Mouse (Mus musculus) heart, postnatal 0 days (tissue): ENCODE measurements around the gene Prep. TPM values are rescaled to one million over a fixed set of nuclear protein-coding genes. Genes with fewer than 3 reads are reported as not detected.

Experiments used
- ATAC-seq: fragments of 200-750 bp; cut with Nextera tagmentation; 2 replicates; pipeline ENCODE4 v1.8.0; 2017; ENCODE audit warnings: low read depth, moderate number of reproducible peaks, moderate library complexity; ENCODE audit not compliant: insufficient read depth
- DNase-seq: peaks from one replicate; pipeline ENCODE4 v3.0.0-alpha.2; 2016; ENCODE audit warnings: low spot score
- H3K27ac ChIP-seq: fragments of 300-500 bp; sonication (generic); 2 replicates; pipeline ENCODE4 v1.5.1; 2014; ENCODE audit warnings: low read depth, mild to moderate bottlenecking
- H3K27me3 ChIP-seq: fragments of 300-500 bp; sonication (generic); 2 replicates; pipeline ENCODE4 v1.6.1; 2014; ENCODE audit warnings: low read length, mixed read lengths; ENCODE audit not compliant: control insufficient read depth, insufficient read depth
- H3K36me3 ChIP-seq: fragments of 300-500 bp; sonication (generic); replicated peaks from 2 replicates; pipeline ENCODE4 v1.6.1; 2014; ENCODE audit warnings: low read length, mixed read lengths; ENCODE audit not compliant: control insufficient read depth, insufficient read depth
- H3K4me1 ChIP-seq: fragments of 300-500 bp; sonication (generic); 2 replicates; pipeline ENCODE4 v1.6.1; 2014; ENCODE audit warnings: antibody characterized with exemption; ENCODE audit not compliant: control insufficient read depth, insufficient read depth
- H3K4me2 ChIP-seq: fragments of 300-500 bp; sonication (generic); 2 replicates; pipeline ENCODE4 v1.6.1; 2014; ENCODE audit warnings: low read depth, mild to moderate bottlenecking, low read length, moderate library complexity
- H3K4me3 ChIP-seq: fragments of 300-500 bp; sonication (generic); 2 replicates; pipeline ENCODE4 v1.5.1; 2014; ENCODE audit warnings: low read depth, low read length
- H3K9ac ChIP-seq: fragments of 300-500 bp; sonication (generic); replicated peaks from 2 replicates; pipeline ENCODE4 v1.6.1; 2014; ENCODE audit warnings: low read depth, low read length, mixed read lengths
- H3K9me3 ChIP-seq: fragments of 300-500 bp; sonication (generic); replicated peaks from 2 replicates; pipeline ENCODE4 v1.6.1; 2016; ENCODE audit warnings: low read length; ENCODE audit not compliant: control insufficient read depth
- CTCF ChIP-seq: IDR thresholded peaks from 2 replicates; pipeline ENCODE4 v1.5.1; 2016; ENCODE audit warnings: antibody characterized with exemption, control low read depth, low read depth
- EP300 ChIP-seq: IDR thresholded peaks from 2 replicates; pipeline ENCODE4 v1.6.1; 2016; ENCODE audit warnings: antibody characterized with exemption, low read depth
- WGBS: fragments of 180-500 bp; shearing (Covaris S2); extraction: QIAGEN DNeasy Blood & Tissue Kit; methylation state at CpG from one replicate; pipeline ENCODE4 v1.1.7; 2014; 5-methylcytosine and 5-hydroxymethylcytosine counted together
- polyA plus RNA-seq: library from polyadenylated mRNA; unstranded; fragments of >200 nt; fragmentation: Nextera tagmentation; extraction: Ambion mirVana; gene quantifications from 2 replicates; pipeline ENCODE4 v1.2.1, GENCODE M21; 2015
- total RNA-seq: library from RNA; depleted of rRNA; stranded (reverse); fragments of >200 nt; gene quantifications from 2 replicates; pipeline ENCODE4 v1.2.3, GENCODE M21; 2014; ENCODE audit warnings: low replicate concordance

Gene Prep
- total and polyA plus RNA-seq, 2 experiments from 2014 or later: 16.8 to 16.9 TPM

DNA sequence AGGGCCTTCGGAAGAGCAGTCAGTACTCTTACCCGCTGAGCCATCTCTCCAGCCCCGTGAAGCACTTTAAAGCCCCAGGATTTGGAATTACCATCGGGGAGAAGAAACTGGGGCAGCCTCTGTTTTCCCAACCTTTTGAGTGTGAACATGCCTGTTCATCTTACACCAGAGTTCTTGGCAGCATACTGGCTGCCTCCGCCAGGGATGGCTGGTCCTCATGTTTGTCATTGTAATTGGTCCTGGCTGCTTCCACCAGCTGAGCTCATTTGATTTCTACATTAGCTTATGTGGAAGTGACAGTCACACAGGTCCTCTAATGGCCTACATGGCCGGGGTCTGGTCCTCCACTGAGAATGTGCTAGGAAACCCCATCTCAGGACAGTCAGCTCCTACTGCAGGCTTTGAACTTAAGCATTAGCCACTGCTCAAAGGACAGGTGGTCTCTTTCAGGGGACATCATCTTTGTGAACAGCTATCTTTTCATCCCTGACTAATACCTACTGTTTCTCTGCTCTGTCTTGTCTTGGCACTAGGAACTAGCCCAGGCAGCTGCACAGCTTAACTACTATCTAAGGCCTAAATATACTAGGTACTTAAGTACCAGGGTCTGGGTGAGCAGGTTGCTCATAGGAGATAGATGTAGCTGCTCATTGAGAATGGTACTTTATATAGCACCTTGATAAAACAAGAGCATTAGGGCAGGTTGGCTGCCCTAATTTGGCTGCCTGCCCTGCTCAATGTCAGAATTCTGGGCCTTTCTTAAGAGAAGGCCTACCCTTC, 77.2 kb downstream of the Prep start:
- ATAC-seq: no peak

GRCm38 (mm10) chr10:45146821-45147220, 79.8 kb downstream of the Prep start:
- peaks cover 29% of the 10 kb centered on the region for H3K36me3 ChIP-seq
- DNase-seq: no peak
- no peak overlapping the region for H3K4me2 ChIP-seq
- H3K9ac ChIP-seq: no peak overlapping the region; the same call in 1 of the 2 replicates
- no peaks in the 10 kb centered on the region for H3K27me3 ChIP-seq
- H3K27ac ChIP-seq: peak overlapping the region; percentile 49; the same call in 1 of the 2 replicates
- TF ChIP-seq CTCF (no peak), EP300 (no peak)
- no peak overlapping the region for H3K4me3 ChIP-seq
- H3K4me1 ChIP-seq: peaks cover 27% of the 10 kb centered on the region
- 17% methylated on average over 6 of the region's 6 CpGs for WGBS
- ATAC-seq: no peak; the same call in 1 of the 2 replicates
- no peaks in the 10 kb centered on the region for H3K9me3 ChIP-seq

More for the DNA sequence above, 77.2 kb downstream of the Prep start:
- peaks cover 6% of the 10 kb centered on the region; the same call in 1 of the 2 replicates for H3K36me3 ChIP-seq
- H3K9ac ChIP-seq: no peak overlapping the region
- no peaks in the 10 kb centered on the region for H3K9me3 ChIP-seq
- 80% methylated on average over 6 of the region's 6 CpGs for WGBS
- no peak overlapping the region for H3K4me2 ChIP-seq
- H3K4me3 ChIP-seq: no peak overlapping the region
- no peak for DNase-seq
- TF ChIP-seq EP300 (no peak), CTCF (no peak)
- peaks cover 34% of the 10 kb centered on the region for H3K4me1 ChIP-seq
- no peaks in the 10 kb centered on the region for H3K27me3 ChIP-seq
- peak overlapping the region; percentile 44 for H3K27ac ChIP-seq

GRCm38 (mm10) chr10:45151137-45151536, 84.1 kb downstream of the Prep start:
- H3K4me1 ChIP-seq: peaks cover 11% of the 10 kb centered on the region
- TF ChIP-seq EP300 (no peak), CTCF (no peak)
- 75% methylated on average over 5 of the region's 5 CpGs for WGBS

GRCm38 (mm10) chr10:45151771-45152692, 85.0 kb downstream of the Prep start:
- no peak for ATAC-seq
- no peak for TF ChIP-seq CTCF
- TF ChIP-seq EP300: no peak

More at GRCm38 (mm10) chr10:45151137-45151536, 84.1 kb downstream of the Prep start:
- ATAC-seq (no peak), DNase-seq (no peak)
- Histone ChIP-seq H3K9me3 (no peaks in the 10 kb centered on the region), H3K9ac (no peak overlapping the region), H3K4me2 (no peak overlapping the region), H3K27ac (no peak overlapping the region), H3K36me3 (peaks cover 64% of the 10 kb centered on the region), H3K27me3 (no peaks in the 10 kb centered on the region), H3K4me3 (no peak overlapping the region)

DNA sequence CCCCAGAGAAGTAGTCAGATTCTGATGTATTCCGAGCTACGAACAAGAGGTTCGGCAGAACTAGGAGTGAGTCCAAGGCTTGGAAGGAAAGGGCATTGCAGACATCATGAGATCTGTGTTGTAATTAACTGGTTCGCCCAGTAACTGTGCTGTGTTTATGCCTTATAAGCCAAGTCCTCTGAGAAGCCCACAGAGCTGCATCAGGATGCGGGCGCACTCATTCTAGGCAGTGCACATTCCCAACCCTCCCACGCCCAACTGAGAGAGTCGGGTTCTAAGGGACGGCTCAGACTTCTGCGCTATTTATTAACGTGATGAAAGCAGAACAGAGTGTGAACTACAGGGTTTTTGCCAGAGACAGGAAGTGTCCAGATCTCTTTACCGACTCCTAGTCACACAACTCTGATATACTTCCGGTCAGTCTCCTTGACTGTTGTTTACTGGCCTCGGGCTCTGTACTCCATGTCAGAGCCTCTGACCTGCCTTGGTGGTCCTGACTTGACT, 87.6 kb downstream of the Prep start:
- no peaks in the 10 kb centered on the region; the same call in 1 of the 2 replicates for H3K4me1 ChIP-seq
- no peak overlapping the region for H3K9ac ChIP-seq
- WGBS: 45% methylated on average over 14 of the region's 14 CpGs
- no peaks in the 10 kb centered on the region for H3K27me3 ChIP-seq
- DNase-seq (no peak), ATAC-seq (0 out of 2 replicates have a peak, but pooled peaks have one; percentile 30)
- no peak for TF ChIP-seq CTCF
- no peak for TF ChIP-seq EP300
- no peak overlapping the region for H3K4me3 ChIP-seq
- H3K27ac ChIP-seq: no peak overlapping the region
- H3K4me2 ChIP-seq: no peak overlapping the region
- H3K36me3 ChIP-seq: peaks cover 81% of the 10 kb centered on the region
- H3K9me3 ChIP-seq: no peaks in the 10 kb centered on the region

More at GRCm38 (mm10) chr10:45151771-45152692, 85.0 kb downstream of the Prep start:
- Histone ChIP-seq H3K27me3 (no peaks in the 10 kb centered on the region), H3K9ac (no peak overlapping the region), H3K4me2 (no peak overlapping the region), H3K27ac (no peak overlapping the region), H3K9me3 (no peaks in the 10 kb centered on the region), H3K4me1 (peaks cover 2% of the 10 kb centered on the region), H3K36me3 (peaks cover 68% of the 10 kb centered on the region), H3K4me3 (no peak overlapping the region)
- WGBS: 94% methylated on average over 12 of the region's 12 CpGs
- DNase-seq: no peak
